Mouse (Mus musculus) lung, adult 2 months (tissue): Measurements from ENCODE around the gene Fbxo31.

Source experiments
- CTCF ChIP-seq: fragments of 200-500 bp; IDR thresholded peaks from 2 replicates; pipeline ENCODE4 v1.5.1; 2011; ENCODE audit warnings: mild to moderate bottlenecking, low read length, control low read depth; ENCODE audit not compliant: insufficient read depth
- POLR2A ChIP-seq: fragments of 200-500 bp; IDR thresholded peaks from 2 replicates; pipeline ENCODE4 v1.6.1; 2011; ENCODE audit warnings: low read depth, mild to moderate bottlenecking, control low read depth, low read length, borderline replicate concordance; ENCODE audit errors: extremely low read depth

DNA sequence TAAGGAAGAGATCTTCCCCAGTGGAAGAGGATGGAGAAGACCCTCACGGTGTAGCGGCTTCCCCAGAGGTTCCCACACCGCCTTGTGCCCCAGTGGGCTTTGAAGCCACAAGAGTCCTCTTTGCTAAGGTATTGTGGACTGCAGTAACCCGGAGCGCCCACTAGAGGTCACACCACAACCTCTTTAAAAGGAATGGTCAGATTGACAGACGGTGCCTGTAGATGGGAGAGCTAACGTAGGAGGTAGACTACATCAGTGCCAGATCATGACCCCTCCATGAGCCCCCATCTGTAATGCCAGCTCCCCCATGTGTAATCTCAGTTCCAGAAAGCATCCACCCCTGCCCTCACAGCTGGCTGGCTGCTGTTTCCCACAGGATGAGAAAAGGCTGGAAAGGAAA is 31.5 kb downstream of the Fbxo31 start:
- TF ChIP-seq CTCF: peak; percentile 74
- TF ChIP-seq POLR2A: no peak
